Mouse (Mus musculus): ENCODE measurements around the gene Csrp1.

The Csrp1 gene

DNA sequence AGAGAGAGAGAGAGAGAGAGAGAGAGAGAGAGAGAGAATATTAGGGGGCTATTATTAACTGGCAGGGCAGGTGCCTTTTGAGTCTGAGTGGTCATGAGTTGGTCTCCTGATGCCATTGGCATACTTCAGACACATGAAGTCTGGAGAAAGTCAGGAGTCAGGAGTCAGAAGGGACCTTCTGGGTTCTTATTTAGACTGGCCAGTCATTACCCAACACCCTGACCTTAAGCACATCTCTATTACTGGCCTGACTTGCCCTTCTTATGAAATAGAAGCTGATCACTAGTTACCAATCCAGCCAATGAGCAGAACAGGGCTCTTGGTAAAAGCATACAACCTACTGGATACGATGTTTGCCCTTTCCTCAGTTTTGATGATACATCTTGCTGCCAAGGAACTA is 57.2 kb downstream of the Csrp1 start:
- no peak for DNase-seq

DNA sequence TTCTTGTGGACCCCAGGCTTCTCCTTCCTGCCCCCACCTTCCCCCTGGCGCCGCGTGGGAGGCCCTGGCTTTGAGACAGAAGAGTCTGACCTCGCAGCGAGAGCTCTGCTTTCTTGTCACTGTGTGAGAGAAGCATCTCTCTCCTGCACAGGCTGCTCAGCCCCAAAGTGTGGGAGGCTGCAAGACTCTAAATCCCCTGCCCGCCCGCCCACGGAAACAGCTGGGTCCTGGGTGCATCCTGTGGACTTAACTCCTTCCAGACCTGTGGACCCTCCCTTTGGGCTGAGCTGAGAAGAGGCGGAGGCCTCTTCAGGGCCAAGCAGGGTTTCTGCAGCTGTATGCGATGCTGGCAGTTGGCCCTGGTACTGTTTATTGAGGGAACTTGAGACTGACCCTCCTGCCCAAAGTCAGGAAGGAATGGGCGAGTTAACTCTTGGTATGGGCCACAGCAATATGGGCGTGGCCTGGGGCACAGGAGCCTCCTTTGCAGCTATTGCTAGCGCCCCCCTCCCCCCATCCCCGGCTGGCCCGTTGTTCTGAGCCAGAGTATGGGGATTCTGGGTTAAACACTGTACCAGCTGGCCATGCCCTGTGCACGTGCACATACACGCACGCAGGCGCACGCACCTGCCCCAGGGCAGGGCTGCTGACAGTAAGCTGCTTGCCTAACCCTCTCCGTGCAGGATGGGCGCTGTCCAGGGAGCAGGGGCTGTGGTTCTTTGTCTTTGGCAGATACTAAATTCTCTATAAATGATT is 59.1 kb downstream of the Csrp1 start, which contains the start of gene Tnni1:
Gene Tnni1 (plus strand): TSS at position 655 of the 756 bp plus-strand sequence.
- no peak for DNase-seq

DNA sequence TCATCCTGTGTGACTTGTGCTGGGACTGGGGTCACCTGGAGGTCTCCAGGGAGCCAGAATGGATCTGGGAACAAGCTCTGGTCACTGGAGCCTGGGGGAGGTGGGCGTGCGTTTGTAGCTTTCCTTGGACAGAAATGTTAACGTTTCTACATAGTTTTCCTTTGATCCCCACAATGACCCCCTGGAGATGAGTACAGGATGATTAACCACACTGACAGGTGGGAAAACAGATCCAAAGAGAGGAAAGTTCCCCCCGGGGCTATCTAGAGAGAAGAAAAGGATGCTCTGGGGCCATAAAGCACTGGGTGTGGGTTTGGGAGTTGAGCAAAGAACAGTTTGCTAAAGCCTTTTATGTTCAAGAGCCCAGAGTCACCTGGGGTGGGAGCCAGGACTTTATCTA is 60.8 kb downstream of the Csrp1 start:
- no peak for DNase-seq

DNA sequence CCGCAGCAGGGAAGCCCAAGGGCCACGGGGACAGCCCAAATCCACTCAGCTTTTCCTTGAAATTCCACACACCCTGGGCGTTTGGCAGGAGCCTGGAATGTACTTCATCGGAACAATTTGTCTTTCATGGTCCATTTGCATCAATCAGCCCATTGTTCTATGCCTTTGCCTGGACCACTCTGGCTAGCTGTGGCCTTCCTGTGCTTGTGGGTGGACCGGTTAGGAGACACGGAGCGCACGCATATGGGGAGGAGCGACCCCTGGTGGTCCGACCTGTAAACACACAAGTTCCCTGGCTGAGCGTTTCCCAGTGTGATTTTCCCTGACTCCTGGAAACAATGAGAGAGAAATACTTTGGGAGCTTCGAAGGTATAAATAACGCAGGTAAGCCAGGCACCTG is 61.4 kb downstream of the Csrp1 start:
- peak; percentile 24 to 63 for DNase-seq

DNA sequence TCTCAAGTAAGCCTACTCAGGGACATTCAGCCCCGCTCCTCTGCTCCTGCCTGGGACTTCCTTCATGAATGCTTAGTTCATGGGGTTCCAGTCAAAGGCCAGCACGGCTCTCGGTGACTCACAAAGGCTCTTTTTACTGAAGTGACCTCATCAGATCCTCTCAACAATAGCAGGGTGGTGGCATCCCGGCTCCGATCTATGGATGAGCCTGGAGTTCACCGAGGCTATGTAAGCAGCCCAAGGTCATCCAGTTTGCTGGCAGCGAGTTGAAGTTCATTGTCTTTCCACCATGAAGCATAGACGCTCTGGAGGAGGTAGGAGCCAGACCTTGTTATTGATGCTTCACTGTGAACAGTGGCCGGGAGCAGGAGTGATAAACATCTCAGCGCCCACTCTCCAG is 63.0 kb downstream of the Csrp1 start:
- no peak for DNase-seq

DNA sequence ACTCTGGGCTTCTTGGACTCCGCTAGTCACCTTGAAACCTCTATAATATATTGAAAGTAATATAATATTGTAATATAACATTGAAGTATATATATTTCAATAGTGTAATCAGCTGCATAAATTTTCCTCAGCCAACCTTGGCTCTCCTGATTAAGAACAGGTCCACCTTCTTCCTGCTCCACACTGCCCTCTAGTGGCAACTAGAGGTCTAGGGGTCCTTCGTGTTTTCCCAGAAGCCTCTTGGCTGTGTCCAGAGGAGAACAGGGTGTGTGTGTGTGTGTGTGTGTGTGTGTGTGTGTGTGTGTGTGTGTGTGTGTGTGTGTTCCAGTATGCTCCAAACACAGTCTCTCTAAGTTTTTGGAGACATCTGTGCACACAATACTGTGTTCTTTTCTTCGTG is 67.9 kb downstream of the Csrp1 start:
- peak; percentile 33 to 66 for DNase-seq

DNA sequence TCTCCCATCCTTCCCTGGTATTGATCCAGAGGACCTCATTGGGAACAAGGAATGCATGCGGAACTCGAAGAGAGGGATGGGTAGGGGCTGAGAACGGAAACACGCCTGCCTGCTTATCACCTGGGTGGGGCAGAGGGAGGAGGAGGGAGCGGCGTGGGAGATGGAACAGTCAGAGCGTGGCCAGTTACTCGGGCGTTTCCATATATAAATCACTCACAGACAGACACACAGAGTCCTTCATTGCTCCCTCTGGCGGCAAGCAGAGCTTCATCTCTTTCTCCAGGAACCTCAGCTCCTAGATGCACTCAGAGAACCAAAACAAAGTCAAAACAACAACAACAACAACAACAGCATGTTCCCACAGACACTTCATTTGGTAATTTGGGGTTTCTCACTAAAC is 68.8 kb downstream of the Csrp1 start:
- DNase-seq, result peak in 1 of 2 experiments; percentile 31

DNA sequence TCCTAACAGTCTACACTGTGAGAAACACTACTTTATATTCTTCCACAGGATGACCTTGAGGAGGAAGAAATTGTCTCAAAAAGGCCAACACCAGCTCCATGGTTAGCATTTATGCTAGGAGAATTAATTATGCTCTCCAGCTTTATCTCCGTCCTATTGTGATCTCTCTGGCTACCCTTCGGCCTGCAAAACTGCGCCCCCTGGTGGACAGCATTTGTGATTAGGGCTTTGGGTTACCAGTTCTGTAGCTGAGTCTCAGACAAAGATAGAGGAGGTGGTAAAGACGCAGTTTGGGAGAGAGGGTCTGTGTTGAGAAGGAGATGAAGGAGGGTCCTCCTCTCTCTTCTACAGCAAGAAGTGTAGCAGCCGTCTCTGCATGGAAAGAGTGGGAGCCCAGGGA is 70.0 kb downstream of the Csrp1 start:
- DNase-seq, result peak; percentile 39 to 73

DNA sequence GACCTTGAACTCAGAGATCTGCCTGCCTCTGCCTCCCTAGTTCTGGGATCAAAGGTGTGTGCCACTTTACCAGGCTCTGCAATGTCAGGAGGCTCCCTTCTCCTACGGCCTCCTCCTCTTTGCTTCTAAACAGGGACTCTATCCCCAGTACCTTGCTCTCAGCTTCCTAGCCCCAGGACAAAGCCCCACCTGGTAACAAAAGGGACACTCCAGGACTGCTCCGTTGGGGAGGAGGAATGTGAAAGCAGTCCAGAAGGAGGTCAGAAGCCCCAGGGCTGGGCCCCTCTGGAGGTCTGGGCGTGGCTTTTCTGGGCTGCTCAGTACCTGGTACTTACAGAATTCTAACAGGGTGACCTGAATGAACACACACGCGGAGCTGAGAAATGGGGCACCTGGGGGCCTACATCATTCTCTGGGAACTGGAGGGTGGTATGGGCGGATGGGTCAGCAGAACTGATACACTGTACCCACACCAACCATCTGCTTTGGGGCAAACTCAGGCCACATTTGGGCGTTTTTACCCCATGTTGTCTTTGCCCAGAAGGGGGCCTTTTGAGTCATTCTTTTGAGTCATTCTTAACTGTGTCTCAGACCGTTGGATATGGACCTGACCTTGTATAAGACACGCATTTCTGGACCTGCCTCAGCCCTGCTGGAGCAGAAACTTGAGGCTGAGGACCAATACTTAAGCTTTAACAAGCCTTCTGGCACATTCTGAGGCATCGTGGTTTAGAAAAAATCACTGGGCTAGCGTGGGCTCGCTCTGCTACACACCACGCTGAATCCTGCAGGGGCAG is 72.5 kb downstream of the Csrp1 start:
- no peak for DNase-seq

DNA sequence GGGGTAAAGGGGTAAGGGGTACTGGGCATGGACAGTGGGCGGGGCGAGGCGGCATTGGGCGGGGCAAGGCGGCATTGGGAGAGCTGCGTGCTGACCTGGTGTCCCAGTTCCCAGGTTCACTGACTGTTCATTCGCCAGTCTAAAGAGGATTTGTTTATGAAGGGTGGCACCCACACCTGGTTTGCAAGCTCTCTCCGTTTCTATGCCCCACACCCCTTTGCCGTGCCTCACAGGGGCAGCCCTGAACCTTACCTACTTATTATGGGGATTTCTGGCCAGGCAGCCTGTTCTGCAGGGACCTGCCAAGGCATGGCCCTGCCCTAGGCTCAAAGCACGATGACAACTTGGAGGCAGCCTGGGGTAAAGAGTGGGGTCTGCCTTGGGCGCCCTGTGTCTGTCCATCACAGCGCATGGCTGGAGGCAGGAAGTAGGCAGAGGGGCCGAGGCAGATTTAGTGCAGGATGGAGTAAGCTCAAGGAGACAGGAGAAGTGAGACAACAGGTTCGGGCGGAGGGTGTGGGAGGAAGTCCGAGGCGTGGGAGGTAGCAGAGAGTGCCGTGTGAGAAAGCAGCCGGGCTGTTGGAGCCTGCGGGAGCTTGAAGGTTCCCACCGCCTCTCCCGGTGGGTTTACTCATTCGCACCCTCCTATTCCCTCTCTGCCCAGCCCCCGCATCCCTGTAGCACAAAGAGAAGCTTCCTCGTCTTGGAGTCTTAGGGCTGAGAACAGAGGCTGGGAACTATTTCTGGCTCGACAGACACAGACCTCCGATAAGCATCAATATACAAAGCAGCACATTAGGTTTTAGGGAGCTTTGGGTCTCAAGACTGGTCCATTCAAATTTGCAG is 73.7 kb downstream of the Csrp1 start:
- peak in 1 of 2 experiments; percentile 29 for DNase-seq

DNA sequence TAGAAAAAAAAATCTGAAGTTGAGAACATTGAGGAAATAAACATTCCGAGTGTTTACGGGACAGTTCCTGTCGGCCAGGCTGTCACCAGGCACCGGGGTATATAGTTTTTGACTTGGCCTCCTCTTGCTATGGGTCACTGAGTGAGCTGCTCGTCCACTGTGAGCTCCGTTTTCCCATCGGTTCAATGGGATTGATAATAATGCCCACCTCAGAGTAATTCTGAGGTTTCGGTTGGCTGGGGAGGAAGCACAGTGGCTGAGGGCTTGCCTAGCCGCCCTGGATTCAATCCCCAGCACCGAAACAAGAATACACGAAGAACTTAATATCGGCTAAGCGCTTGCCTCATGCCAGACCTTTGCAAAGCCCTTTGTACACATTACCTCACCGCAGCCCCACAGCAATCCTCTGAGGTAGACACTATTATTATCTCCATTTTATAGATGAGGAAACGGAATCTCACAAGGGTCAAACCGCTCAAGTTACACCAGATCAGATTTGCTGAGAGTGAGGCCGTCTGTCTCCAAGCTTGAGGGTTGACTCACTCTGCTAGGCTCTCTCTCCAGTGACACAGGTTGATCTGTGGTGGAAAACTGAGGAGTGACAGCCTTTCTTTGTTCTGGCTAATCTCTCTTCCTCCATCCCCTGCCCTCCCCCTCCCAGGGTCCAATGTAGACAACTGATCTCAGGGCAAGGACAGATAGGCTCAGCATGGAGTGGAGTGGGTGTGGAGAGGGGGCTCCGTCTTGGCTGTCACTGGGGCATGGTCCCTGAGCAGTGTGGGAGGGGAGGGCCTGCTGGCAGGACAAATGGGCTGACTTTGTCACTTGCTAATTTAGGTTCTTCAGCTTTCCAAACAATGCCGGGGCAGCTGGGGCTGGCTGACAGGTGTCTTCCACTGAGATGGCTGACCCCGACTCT is 74.6 kb downstream of the Csrp1 start:
- no peak for DNase-seq

DNA sequence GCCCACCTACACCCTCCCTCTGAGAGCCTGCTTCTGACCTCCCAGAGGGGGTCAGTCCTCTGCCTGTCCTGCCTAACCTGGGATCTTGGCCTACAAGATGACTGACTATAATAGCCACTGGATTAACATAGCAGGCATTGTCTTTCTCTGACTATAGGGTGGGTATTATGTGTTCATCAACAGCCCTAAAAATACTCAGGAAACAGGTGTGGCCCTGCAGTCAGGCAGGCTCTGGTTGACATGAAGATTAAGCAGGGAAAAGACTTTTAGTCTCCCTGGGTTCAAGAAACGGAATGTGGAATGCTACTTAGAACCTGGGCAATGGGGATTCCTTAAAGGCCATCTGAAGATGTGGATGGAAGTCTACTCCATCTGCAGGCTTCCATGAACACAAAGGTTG is 78.6 kb downstream of the Csrp1 start:
- no peak for DNase-seq

DNA sequence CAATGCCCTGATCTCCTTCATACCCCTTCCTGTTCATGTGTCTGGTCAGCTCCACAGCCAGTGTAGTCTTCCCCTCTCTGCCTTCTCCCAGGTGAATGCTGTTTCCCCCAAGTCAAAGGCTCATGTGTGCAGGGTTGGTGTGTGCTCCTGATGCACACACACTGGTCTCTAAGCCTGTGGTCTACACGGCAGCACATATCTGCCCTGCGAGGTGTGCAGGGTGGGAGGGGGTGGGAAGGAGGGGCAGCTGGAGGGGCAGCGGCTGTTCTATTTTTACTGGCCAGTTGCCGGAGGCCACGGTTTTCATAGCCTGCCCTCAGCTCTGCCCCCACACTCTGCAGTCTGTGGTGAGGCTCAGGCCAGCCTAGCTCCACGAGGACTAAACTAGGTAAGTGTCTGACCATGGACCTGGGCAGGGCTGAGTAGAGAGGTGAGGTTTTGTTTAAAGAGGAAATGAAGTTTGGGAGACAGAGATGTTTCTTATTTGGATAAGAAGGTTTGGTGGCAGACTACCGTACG is 79.3 kb downstream of the Csrp1 start:
- DNase-seq, result no peak

DNA sequence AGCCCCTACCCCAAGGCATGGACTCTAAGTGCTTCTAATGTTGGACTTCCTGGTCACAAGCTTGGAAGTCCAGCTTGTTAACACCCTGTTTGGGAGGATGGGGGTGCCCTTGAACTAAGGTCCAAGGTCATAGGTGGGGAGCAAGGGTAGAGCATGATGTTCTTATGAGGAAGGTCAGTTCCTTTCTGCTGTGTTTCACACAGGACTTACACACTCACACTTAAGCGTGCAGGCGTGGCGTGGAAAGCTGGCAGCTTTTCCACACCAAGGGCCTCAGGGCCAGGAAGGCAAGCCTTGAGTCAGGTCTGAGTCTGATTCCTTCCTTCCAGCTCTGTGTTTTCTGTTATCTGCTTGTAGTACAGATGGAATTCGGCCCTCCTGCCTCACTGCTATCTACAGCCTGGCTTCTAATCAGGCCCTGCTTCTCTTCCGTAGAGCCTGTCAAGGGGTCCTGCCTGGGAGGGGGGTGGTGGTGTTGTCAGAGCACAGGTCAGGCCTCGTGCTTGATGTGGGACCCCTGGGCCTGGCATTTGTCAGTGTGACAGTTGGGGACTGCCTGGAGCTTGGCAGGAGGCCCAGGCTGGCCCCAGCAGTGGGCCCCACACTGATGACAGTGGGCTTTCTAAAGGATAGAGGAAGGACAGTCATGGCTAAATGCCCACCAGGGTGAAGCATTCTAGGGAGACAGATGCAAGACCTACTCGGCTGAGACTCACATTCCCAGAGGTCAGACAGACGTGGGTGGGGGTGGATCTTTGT is 80.5 kb downstream of the Csrp1 start:
- DNase-seq, result no peak

Measured in spleen, adult 18-20 months (tissue).